Mouse (Mus musculus) erythroblast, embryonic 14.5 days (primary cell): ENCODE data around the gene A930018P22Rik. TPM values are rescaled to one million over a fixed set of nuclear protein-coding genes. Genes with fewer than 3 reads are reported as not detected.

Experiments
- H3K27me3 ChIP-seq: 2 replicates; pipeline ENCODE4 v1.6.1; 2012; ENCODE audit warnings: inconsistent platforms; ENCODE audit not compliant: control insufficient read depth
- H3K36me3 ChIP-seq: 2 replicates; pipeline ENCODE4 v1.6.1; 2012; ENCODE audit warnings: mild to moderate bottlenecking, inconsistent platforms; ENCODE audit not compliant: control insufficient read depth
- H3K4me1 ChIP-seq: 2 replicates; pipeline ENCODE4 v1.6.1; 2012; ENCODE audit warnings: inconsistent platforms; ENCODE audit not compliant: control insufficient read depth
- H3K4me3 ChIP-seq: replicated peaks from 2 replicates; pipeline ENCODE3; 2012; ENCODE audit warnings: moderate library complexity, mild to moderate bottlenecking, inconsistent platforms
- H3K9me3 ChIP-seq: 2 replicates; pipeline ENCODE4 v1.6.1; 2012; ENCODE audit warnings: low read length, inconsistent platforms, mixed read lengths; ENCODE audit not compliant: control insufficient read depth
- GATA1 ChIP-seq: IDR thresholded peaks from 2 replicates; pipeline ENCODE4 v1.6.1; 2012; ENCODE audit warnings: low read length, inconsistent platforms, mixed read lengths
- TAL1 ChIP-seq: IDR thresholded peaks from 3 replicates; pipeline ENCODE4 v1.6.1; 2012; ENCODE audit warnings: low read length, inconsistent platforms, mixed read lengths
- polyA plus RNA-seq: library from polyadenylated mRNA; stranded (reverse); fragments of >175 nt; gene quantifications from 2 replicates; pipeline ENCODE4 v1.2.3, GENCODE M21; 2012

The A930018P22Rik gene
- polyA plus RNA-seq, 1 experiment, result 0.96 TPM

- H3K36me3 ChIP-seq, result peaks cover 37% of the 10 kb centered on the region
- no peak overlapping the region for H3K4me3 ChIP-seq
- H3K27me3 ChIP-seq, result no peaks in the 10 kb centered on the region; the same call in 1 of the 2 replicates
- peaks cover 65% of the 10 kb centered on the region for H3K4me1 ChIP-seq
- TF ChIP-seq GATA1 (no peak), TAL1 (no peak)
- no peaks in the 10 kb centered on the region for H3K9me3 ChIP-seq
These were observed 3.5 kb upstream of the A930018P22Rik start for GRCm38 (mm10) chr2:104119097-104119496.

GRCm38 (mm10) chr2:104120312-104120711, 2.3 kb upstream of the A930018P22Rik start:
- Histone ChIP-seq H3K27me3 (peaks cover 10% of the 10 kb centered on the region), H3K9me3 (no peaks in the 10 kb centered on the region), H3K4me3 (no peak overlapping the region), H3K36me3 (peaks cover 30% of the 10 kb centered on the region), H3K4me1 (peaks cover 72% of the 10 kb centered on the region)
- TF ChIP-seq GATA1, result no peak
- no peak for TF ChIP-seq TAL1

- Histone ChIP-seq H3K4me1 (peaks cover 80% of the 10 kb centered on the region), H3K27me3 (peaks cover 25% of the 10 kb centered on the region), H3K9me3 (peaks cover 2% of the 10 kb centered on the region; the same call in 1 of the 2 replicates), H3K36me3 (peaks cover 30% of the 10 kb centered on the region), H3K4me3 (peak overlapping the region; percentile 72)
- TF ChIP-seq GATA1 (peak; percentile 18; the same call in 1 of the 2 replicates), TAL1 (peak; percentile 50)
These were observed 676 bp upstream of the A930018P22Rik start for GRCm38 (mm10) chr2:104121681-104122504.

- Histone ChIP-seq H3K4me1 (peaks cover 71% of the 10 kb centered on the region), H3K36me3 (peaks cover 18% of the 10 kb centered on the region), H3K9me3 (peaks cover 2% of the 10 kb centered on the region; the same call in 1 of the 2 replicates), H3K4me3 (peak overlapping the region; percentile 72), H3K27me3 (peaks cover 42% of the 10 kb centered on the region)
- TF ChIP-seq GATA1, result no peak
- TF ChIP-seq TAL1, result no peak
These were observed 971 bp downstream of the A930018P22Rik start for GRCm38 (mm10) chr2:104123540-104123939.

- Histone ChIP-seq H3K4me1 (peaks cover 71% of the 10 kb centered on the region), H3K27me3 (peaks cover 47% of the 10 kb centered on the region), H3K36me3 (peaks cover 14% of the 10 kb centered on the region), H3K9me3 (peaks cover 2% of the 10 kb centered on the region; the same call in 1 of the 2 replicates), H3K4me3 (peak overlapping the region; percentile 72)
- no peak for TF ChIP-seq TAL1
- no peak; the same call in 1 of the 2 replicates for TF ChIP-seq GATA1
These were observed 1.5 kb downstream of the A930018P22Rik start for GRCm38 (mm10) chr2:104124071-104124470.

GRCm38 (mm10) chr2:104128803-104129531, 6.4 kb downstream of the A930018P22Rik start:
- peaks cover 63% of the 10 kb centered on the region for H3K27me3 ChIP-seq
- TF ChIP-seq GATA1, result no peak
- TF ChIP-seq TAL1, result no peak

GRCm38 (mm10) chr2:104130165-104130564, 7.6 kb downstream of the A930018P22Rik start:
- Histone ChIP-seq H3K4me3 (peak overlapping the region; percentile 42), H3K9me3 (peaks cover 2% of the 10 kb centered on the region; the same call in 1 of the 2 replicates), H3K4me1 (peaks cover 65% of the 10 kb centered on the region), H3K36me3 (no peaks in the 10 kb centered on the region; the same call in 1 of the 2 replicates), H3K27me3 (peaks cover 55% of the 10 kb centered on the region)
- TF ChIP-seq TAL1 (peak; percentile 92), GATA1 (peak; percentile 85)

More at GRCm38 (mm10) chr2:104128803-104129531, 6.4 kb downstream of the A930018P22Rik start:
- H3K9me3 ChIP-seq, result peaks cover 2% of the 10 kb centered on the region; the same call in 1 of the 2 replicates
- no peaks in the 10 kb centered on the region; the same call in 1 of the 2 replicates for H3K36me3 ChIP-seq
- peaks cover 65% of the 10 kb centered on the region for H3K4me1 ChIP-seq
- H3K4me3 ChIP-seq, result no peak overlapping the region

GRCm38 (mm10) chr2:104130969-104131368, 8.4 kb downstream of the A930018P22Rik start:
- H3K27me3 ChIP-seq, result peaks cover 49% of the 10 kb centered on the region
- peaks cover 59% of the 10 kb centered on the region for H3K4me1 ChIP-seq
- H3K36me3 ChIP-seq, result no peaks in the 10 kb centered on the region
- no peak overlapping the region for H3K4me3 ChIP-seq
- TF ChIP-seq TAL1, result no peak
- TF ChIP-seq GATA1, result no peak
- peaks cover 2% of the 10 kb centered on the region; the same call in 1 of the 2 replicates for H3K9me3 ChIP-seq

GRCm38 (mm10) chr2:104132266-104132859, 9.8 kb downstream of the A930018P22Rik start:
- H3K36me3 ChIP-seq, result no peaks in the 10 kb centered on the region
- H3K9me3 ChIP-seq, result no peaks in the 10 kb centered on the region
- no peak for TF ChIP-seq TAL1
- TF ChIP-seq GATA1, result no peak
- H3K27me3 ChIP-seq, result peaks cover 35% of the 10 kb centered on the region
- H3K4me3 ChIP-seq, result no peak overlapping the region
- H3K4me1 ChIP-seq, result peaks cover 57% of the 10 kb centered on the region
